Mouse (Mus musculus) granulocyte monocyte progenitor cell, adult 5-6 weeks (primary cell): ENCODE results near the gene Ccdc73. TPM values are rescaled to one million over a fixed set of nuclear protein-coding genes. Genes with fewer than 3 reads are reported as not detected.
"Not testable (repeated sequence)": the region's sequence is repeated elsewhere in the genome, so short reads cannot be mapped to it uniquely, and the experiment has no call there.

Experiments
- ATAC-seq: replicated peaks from 2 replicates; pipeline ENCODE4 v1.8.0; 2016; ENCODE audit warnings: mild to moderate bottlenecking, moderate TSS enrichment, inconsistent platforms; ENCODE audit not compliant: poor library complexity, severe bottlenecking
- total RNA-seq, 2 experiments: library from RNA; stranded (forward) in 1 of 2; stranded (reverse) in 1 of 2; fragments of 200-712, 200-1000 nt in 1 of 2; fragments of >200 nt in 1 of 2; fragmentation: Nextera tagmentation in 1 of 2; gene quantifications; 2 replicates each; pipeline ENCODE4 v1.2.3; 2014 to 2017

The Ccdc73 gene
- total RNA-seq, 2 experiments from 2014 or later: 18.1 TPM; not detected in 1

GRCm38 (mm10) chr2:104864176-104864860 is 3.3 kb upstream of the Ccdc73 start:
- peak; percentile 95 for ATAC-seq

DNA sequence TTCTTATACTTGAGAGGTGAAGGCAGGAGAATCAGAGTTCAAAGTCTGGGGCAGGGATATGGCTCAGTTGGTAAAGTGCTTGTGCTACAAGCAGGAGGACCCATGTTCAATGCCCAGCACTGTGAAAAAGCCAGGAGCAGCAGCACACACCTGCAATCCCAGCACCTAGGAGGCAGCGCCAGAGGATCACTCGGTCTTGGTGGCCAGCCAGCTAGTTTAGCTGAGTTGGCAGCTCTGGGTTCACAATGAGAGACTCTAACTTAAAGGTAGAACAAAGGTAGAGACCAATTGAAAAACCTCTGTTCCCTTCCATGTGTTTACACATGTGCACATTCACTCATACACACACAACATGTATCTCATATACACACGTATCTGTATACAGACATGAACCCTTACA is 1.5 kb downstream of the Ccdc73 start:
- ATAC-seq: no peak

- no peak for ATAC-seq
These were observed 11.2 kb downstream of the Ccdc73 start for GRCm38 (mm10) chr2:104878794-104879193.

- no peak for ATAC-seq
These were observed 18.5 kb downstream of the Ccdc73 start for GRCm38 (mm10) chr2:104886109-104886508.

GRCm38 (mm10) chr2:104887331-104887730 is 19.7 kb downstream of the Ccdc73 start:
- not testable (repeated sequence) for ATAC-seq

- ATAC-seq: peak; percentile 99
These were observed 20.4 kb downstream of the Ccdc73 start for GRCm38 (mm10) chr2:104887882-104888566.

- no peak for ATAC-seq
These were observed 32.4 kb downstream of the Ccdc73 start for GRCm38 (mm10) chr2:104899975-104900374.

DNA sequence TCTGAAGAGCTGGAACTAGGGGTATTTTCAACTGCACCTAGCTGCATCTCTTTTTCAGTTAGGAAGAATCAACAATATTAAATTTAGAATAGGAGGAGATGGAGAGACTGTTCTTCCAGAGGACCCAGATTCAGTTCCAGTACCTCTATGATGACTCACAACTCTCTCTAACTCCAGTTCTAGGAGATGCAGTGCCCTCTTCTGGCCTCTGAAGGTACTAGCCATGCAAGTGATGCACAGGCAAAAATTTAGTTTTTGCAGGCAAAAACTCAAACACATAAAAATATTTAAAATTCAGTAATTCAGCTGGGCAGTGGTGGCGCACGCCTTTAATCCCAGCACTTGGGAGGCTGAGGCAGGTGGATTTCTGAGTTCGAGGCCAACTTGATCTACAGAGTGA is 48.1 kb downstream of the Ccdc73 start:
- peak; percentile 58 for ATAC-seq

DNA sequence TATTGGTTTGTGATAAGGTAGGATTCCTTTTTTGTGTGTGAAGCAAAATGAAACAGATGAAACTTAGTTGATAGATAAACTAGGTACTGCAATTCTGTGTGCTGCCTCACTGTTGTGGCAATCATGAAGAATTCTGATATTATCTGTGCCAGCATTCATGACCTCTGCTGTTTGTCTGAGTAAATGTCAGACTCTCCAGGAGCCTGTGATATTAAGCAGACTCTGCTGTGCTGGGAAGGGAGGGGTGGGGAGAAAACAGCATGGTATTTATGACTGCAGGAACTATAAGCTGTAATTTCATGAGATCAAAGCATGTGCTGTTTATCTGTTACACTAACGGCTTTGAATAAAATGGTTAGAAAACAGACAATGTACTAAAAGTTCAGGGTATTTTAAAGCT is 96.9 kb downstream of the Ccdc73 start:
- no peak for ATAC-seq

GRCm38 (mm10) chr2:104981712-104982111 is 114.1 kb downstream of the Ccdc73 start:
- ATAC-seq: no peak

DNA sequence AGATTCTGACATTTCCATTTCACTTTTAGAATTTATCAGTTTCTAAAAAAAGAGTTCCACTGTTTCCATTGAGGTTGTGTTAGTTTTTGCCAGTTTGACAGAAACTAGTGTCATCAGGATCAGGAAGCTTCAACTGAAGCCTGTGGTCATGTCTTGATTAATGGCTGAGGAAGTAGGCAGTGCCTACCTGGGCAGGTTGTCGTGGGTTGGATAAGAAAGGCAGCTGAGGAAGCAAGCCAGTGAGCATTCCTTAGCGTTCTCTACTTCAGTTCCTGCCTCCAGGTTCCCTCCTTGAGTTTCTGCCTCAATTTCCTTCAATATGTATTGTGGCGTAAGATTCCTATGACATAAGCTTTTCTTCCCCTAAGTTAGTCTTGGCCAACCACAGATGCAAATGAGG is 118.2 kb downstream of the Ccdc73 start:
- ATAC-seq: peak; percentile 97

DNA sequence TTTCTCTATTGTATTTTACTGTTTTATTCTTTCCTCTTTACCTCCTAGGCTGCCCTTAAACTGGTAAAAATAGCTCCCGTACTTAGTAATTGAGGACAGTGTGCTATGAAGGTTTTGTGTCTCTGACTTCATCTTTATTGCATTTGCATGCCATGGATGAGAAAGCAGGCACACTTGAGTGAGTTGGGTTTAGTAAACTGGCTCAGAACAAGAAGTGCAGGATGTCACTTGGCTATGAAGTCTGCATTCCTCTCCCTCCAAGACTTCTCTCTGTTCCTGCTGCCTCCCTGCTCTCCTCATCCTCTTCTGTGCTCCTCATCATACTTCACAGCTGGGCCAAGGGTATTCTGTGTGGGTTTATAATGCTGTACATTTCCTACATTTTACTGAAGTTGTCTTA is 121.4 kb downstream of the Ccdc73 start:
- no peak for ATAC-seq

- ATAC-seq: no peak
These were observed 126.8 kb downstream of the Ccdc73 start for GRCm38 (mm10) chr2:104994436-104994835.

DNA sequence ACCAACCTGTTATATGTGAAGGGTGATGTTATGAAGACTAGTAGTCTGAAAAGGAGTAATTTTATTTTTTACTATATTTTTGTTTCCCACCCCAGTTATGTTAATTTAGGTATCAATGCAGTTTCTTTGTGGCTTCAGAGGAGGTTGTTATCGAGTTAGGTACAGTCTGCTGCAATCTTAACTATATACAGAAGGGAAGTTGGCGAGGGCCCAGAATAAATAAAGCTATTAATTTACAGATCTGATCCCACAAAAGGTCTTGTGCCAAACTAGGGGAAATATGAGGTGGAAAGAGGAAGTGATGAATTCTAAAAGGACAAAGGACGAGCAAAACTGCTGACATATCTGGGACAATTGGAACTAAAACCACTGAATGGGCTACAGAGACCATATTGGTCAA is 128.6 kb downstream of the Ccdc73 start:
- peak; percentile 42 for ATAC-seq

GRCm38 (mm10) chr2:105007236-105007635 is 139.6 kb downstream of the Ccdc73 start:
- ATAC-seq: no peak

- peak; percentile 73; the same call in 1 of the 2 replicates for ATAC-seq
These were observed 148.8 kb downstream of the Ccdc73 start for GRCm38 (mm10) chr2:105016192-105016966.

DNA sequence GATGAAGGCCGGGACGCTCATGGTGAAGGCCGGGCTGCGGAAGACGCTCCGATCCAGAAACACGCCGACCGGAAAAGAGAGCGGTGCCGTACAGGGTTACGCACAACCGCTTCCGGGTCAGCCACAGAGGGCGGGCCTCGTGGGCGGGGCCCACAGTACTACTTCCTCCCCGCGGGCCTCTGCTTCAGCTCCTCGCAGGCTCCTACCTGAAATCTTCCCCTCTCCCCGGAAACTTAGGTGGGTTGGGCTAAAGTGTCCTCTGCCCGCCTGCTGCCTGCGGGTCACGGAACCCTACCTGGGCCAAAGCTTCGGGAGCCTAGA is 149.3 kb downstream of the Ccdc73 start, which contains the start of gene Eif3m:
TSS of gene Eif3m (minus strand) at position 114 of the 321 bp plus-strand sequence.
- peak; percentile 97 for ATAC-seq

DNA sequence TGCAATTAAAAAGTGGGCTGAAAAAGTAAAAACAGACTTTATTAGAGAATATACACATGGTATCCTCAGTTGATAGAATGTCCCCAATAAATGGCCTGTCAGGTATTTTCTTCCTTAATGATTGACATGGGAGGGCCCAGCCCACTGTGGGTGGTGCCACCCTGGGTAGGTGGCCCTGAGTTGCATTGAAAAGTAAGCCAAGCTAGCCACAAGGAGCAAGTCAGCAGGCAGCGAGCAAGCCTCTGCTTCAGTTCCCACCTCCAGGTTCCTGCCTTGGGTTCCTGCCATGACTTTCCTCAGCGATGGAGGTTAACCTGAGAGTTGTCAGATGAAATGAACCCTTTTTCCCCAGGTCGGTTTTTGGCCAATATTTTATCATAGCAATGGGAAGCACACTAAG is 150.2 kb downstream of the Ccdc73 start:
- no peak for ATAC-seq

GRCm38 (mm10) chr2:105019457-105019856 is 151.9 kb downstream of the Ccdc73 start:
- no peak for ATAC-seq

DNA sequence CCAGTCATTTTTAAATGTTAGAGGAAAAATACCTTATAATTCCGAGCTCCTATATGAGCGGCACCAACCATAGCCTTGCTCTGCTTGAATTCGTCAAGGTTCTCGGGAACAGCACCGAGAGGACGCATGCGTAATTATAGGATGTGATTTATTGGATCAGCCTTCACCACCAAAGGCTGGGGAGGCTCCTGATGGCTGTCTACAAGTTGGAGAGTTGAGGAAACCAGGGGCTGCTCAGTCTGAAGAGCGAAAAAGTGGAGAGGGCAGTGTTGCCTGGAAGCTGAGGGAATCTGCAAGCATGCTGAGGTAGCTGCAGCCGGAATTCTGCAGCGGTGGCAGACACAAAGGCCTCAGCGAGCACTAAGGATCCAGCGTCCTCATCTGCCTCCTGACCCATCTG is 153.7 kb downstream of the Ccdc73 start:
- no peak for ATAC-seq

- ATAC-seq: no peak
These were observed 154.2 kb downstream of the Ccdc73 start for GRCm38 (mm10) chr2:105021836-105022235.
